Mouse (Mus musculus) right cerebral cortex, postnatal 4 days (tissue): ENCODE measurements around the gene Lce1e.

Source experiments
- DNase-seq: peaks from one replicate; pipeline ENCODE4 v3.0.0-alpha.2; 2022

Gene Lce1e

GRCm38 (mm10) chr3:92708974-92709373, at the start of gene Lce1e:
Gene Lce1e, minus strand, starts transcription at chr3:92709074.
- DNase-seq: no peak

- no peak for DNase-seq
Observed at GRCm38 (mm10) chr3:92753197-92753596, 44.3 kb upstream of the Lce1e start.

GRCm38 (mm10) chr3:92752238-92752637, 43.4 kb upstream of the Lce1e start, which contains the start of gene Lce1g:
Gene Lce1g, minus strand, starts transcription at chr3:92752338.
- DNase-seq: no peak

- no peak for DNase-seq
Observed at GRCm38 (mm10) chr3:92738996-92739395, 30.1 kb upstream of the Lce1e start, which contains the start of gene Gm38119. Gene Gm38119, minus strand, starts transcription at chr3:92739096.

GRCm38 (mm10) chr3:92722631-92723030, 13.8 kb upstream of the Lce1e start:
- DNase-seq: no peak

GRCm38 (mm10) chr3:92720250-92720649, 11.4 kb upstream of the Lce1e start, which contains the start of gene Lce1f:
Gene Lce1f, minus strand, starts transcription at chr3:92720350.
- DNase-seq: no peak

GRCm38 (mm10) chr3:92715122-92715521, 6.2 kb upstream of the Lce1e start:
- DNase-seq: no peak

GRCm38 (mm10) chr3:92694613-92695012, 14.3 kb downstream of the Lce1e start:
- no peak for DNase-seq

GRCm38 (mm10) chr3:92691688-92692087, 17.2 kb downstream of the Lce1e start:
- no peak for DNase-seq

- peak; percentile 6 for DNase-seq
Observed at GRCm38 (mm10) chr3:92689154-92689553, 19.7 kb downstream of the Lce1e start.

GRCm38 (mm10) chr3:92687110-92687509, 21.8 kb downstream of the Lce1e start, which contains the start of gene Lce1d:
Gene Lce1d, minus strand, starts transcription at chr3:92687210.
- no peak for DNase-seq

- no peak for DNase-seq
Observed at GRCm38 (mm10) chr3:92678947-92679346, 29.9 kb downstream of the Lce1e start, which contains the start of gene Lce1c. Gene Lce1c, plus strand, starts transcription at chr3:92679247.

GRCm38 (mm10) chr3:92670215-92670614, 38.7 kb downstream of the Lce1e start, which contains the start of gene Lce1a2:
Gene Lce1a2, minus strand, starts transcription at chr3:92670315.
- no peak for DNase-seq
